Mouse (Mus musculus) macrophage (primary cell): ENCODE data around the gene Ddx1. TPM values are rescaled to one million over a fixed set of nuclear protein-coding genes. Genes with fewer than 3 reads are reported as not detected.

ENCODE experiments used
- polyA plus RNA-seq: library from polyadenylated mRNA; stranded (reverse); fragments of 250-400 nt; gene quantifications from 3 replicates; pipeline ENCODE4 v1.2.4, GENCODE M21; 2018; ENCODE audit warnings: inconsistent platforms

The Ddx1 gene
- polyA plus RNA-seq, 1 experiment from 2014 or later = 74.0 TPM

Other genes starting within 250 kb of the Ddx1 start
- 9.2 to 13.6 TPM (median 9.3 TPM) in 3 replicates for gene Nbas, start 19.9 kb upstream of the Ddx1 start, polyA plus RNA-seq